Mouse (Mus musculus): ENCODE measurements at regions not wholly inside any gene's neighbourhood (a gene's known extent, or its start where the extent isn't known, plus 50 kb on each side); places are given as distances from the start of the nearest gene placed in this dataset.

- Histone ChIP-seq H3K27me3 (ENCODE audit: control insufficient read depth, insufficient read depth, insufficient read length) (no peaks in the 10 kb centered on the region), H3K36me3 (ENCODE audit: control insufficient read depth, insufficient read depth) (no peaks in the 10 kb centered on the region), H3ac (ENCODE audit: control insufficient read depth, insufficient read length) (no peak overlapping the region), H3K4me3 (no peak overlapping the region), H3K4me2 (ENCODE audit: low read depth) (peak overlapping the region; percentile 37), H3K79me2 (ENCODE audit: control insufficient read depth, insufficient read depth) (no peaks in the 10 kb centered on the region)
- TF ChIP-seq USF1 (IDR thresholded peaks at IDR 0.05; ENCODE audit: low read depth) (no peak), REST (IDR thresholded peaks at IDR 0.05; ENCODE audit: insufficient read depth, insufficient read length) (no peak), E2F4 (IDR thresholded peaks at IDR 0.05; ENCODE audit: insufficient read depth) (no peak), MYOD1 (IDR thresholded peaks at IDR 0.05; ENCODE audit: control insufficient read depth in 1 of 3, insufficient read length in 2 of 3, low read depth in 2 of 3) (peak in 1 of 3 experiments; percentile 44), MAX (IDR thresholded peaks at IDR 0.05; ENCODE audit: low read depth) (no peak)
These were observed 69.2 kb upstream of the Ptch1 start for GRCm38 (mm10) chr13:63642617-63643016.

GRCm38 (mm10) chr13:63643394-63643793 lies 70.0 kb upstream of the Ptch1 start:
- H3K4me3 ChIP-seq = no peak overlapping the region
- no peak overlapping the region for H3K4me2 ChIP-seq (ENCODE audit: low read depth)
- H3ac ChIP-seq (ENCODE audit: control insufficient read depth, insufficient read length) = no peak overlapping the region
- TF ChIP-seq CEBPB (IDR thresholded peaks at IDR 0.05; ENCODE audit: insufficient read depth, poor library complexity, severe bottlenecking) (no peak), POLR2A (IDR thresholded peaks at IDR 0.05; ENCODE audit: insufficient read length, low read depth) (no peak), MYOG (IDR thresholded peaks at IDR 0.05; ENCODE audit: control insufficient read depth in 1 of 3, insufficient read depth in 1 of 3, insufficient read length in 2 of 3, low read depth in 2 of 3) (no peak), MAX (IDR thresholded peaks at IDR 0.05; ENCODE audit: low read depth) (no peak), MYOD1 (IDR thresholded peaks at IDR 0.05; ENCODE audit: control insufficient read depth in 1 of 3, insufficient read length in 2 of 3, low read depth in 2 of 3) (no peak), TCF3 (IDR thresholded peaks at IDR 0.05; ENCODE audit: insufficient read length, low read depth) (no peak), REST (IDR thresholded peaks at IDR 0.05; ENCODE audit: insufficient read depth, insufficient read length) (no peak), SRF (IDR thresholded peaks at IDR 0.05; ENCODE audit: control insufficient read depth, insufficient read length, low read depth) (no peak), E2F4 (IDR thresholded peaks at IDR 0.05; ENCODE audit: insufficient read depth) (no peak), USF1 (IDR thresholded peaks at IDR 0.05; ENCODE audit: low read depth) (no peak)
- H3K36me3 ChIP-seq (ENCODE audit: control insufficient read depth, insufficient read depth) = no peaks in the 10 kb centered on the region
- H3K79me2 ChIP-seq (ENCODE audit: control insufficient read depth, insufficient read depth) = no peaks in the 10 kb centered on the region
- H3K27me3 ChIP-seq (ENCODE audit: control insufficient read depth, insufficient read depth, insufficient read length) = no peaks in the 10 kb centered on the region

- Histone ChIP-seq H3K36me3 (ENCODE audit: control insufficient read depth, insufficient read depth) (no peaks in the 10 kb centered on the region), H3ac (ENCODE audit: control insufficient read depth, insufficient read length) (no peak overlapping the region), H3K4me2 (ENCODE audit: low read depth) (no peak overlapping the region), H3K79me2 (ENCODE audit: control insufficient read depth, insufficient read depth) (no peaks in the 10 kb centered on the region), H3K27me3 (ENCODE audit: control insufficient read depth, insufficient read depth, insufficient read length) (no peaks in the 10 kb centered on the region), H3K4me3 (no peak overlapping the region)
- TF ChIP-seq SRF (IDR thresholded peaks at IDR 0.05; ENCODE audit: control insufficient read depth, insufficient read length, low read depth) (no peak), USF1 (IDR thresholded peaks at IDR 0.05; ENCODE audit: low read depth) (no peak), POLR2A (IDR thresholded peaks at IDR 0.05; ENCODE audit: insufficient read length, low read depth) (no peak), MYOD1 (IDR thresholded peaks at IDR 0.05; ENCODE audit: control insufficient read depth in 1 of 3, insufficient read length in 2 of 3, low read depth in 2 of 3) (no peak), E2F4 (IDR thresholded peaks at IDR 0.05; ENCODE audit: insufficient read depth) (no peak), REST (IDR thresholded peaks at IDR 0.05; ENCODE audit: insufficient read depth, insufficient read length) (no peak), MAX (IDR thresholded peaks at IDR 0.05; ENCODE audit: low read depth) (no peak), CEBPB (IDR thresholded peaks at IDR 0.05; ENCODE audit: insufficient read depth, poor library complexity, severe bottlenecking) (no peak), TCF12 (IDR thresholded peaks at IDR 0.05; ENCODE audit: insufficient read depth, poor library complexity, severe bottlenecking) (no peak), MYOG (IDR thresholded peaks at IDR 0.05; ENCODE audit: control insufficient read depth in 1 of 3, insufficient read depth in 1 of 3, insufficient read length in 2 of 3, low read depth in 2 of 3) (no peak), POLR2AphosphoS2 (IDR thresholded peaks at IDR 0.05; ENCODE audit: insufficient read length, low read depth) (no peak), TCF3 (IDR thresholded peaks at IDR 0.05; ENCODE audit: insufficient read length, low read depth) (no peak)
These were observed 70.9 kb upstream of the Ptch1 start for GRCm38 (mm10) chr13:63644308-63644707.

GRCm38 (mm10) chr13:63649058-63649647 lies 75.8 kb upstream of the Ptch1 start:
- Histone ChIP-seq H3K79me2 (ENCODE audit: control insufficient read depth, insufficient read depth) (no peaks in the 10 kb centered on the region), H3K36me3 (ENCODE audit: control insufficient read depth, insufficient read depth) (no peaks in the 10 kb centered on the region), H3K27me3 (ENCODE audit: control insufficient read depth, insufficient read depth, insufficient read length) (no peaks in the 10 kb centered on the region), H3K4me3 (no peak overlapping the region), H3K4me2 (ENCODE audit: low read depth) (no peak overlapping the region), H3ac (ENCODE audit: control insufficient read depth, insufficient read length) (no peak overlapping the region)
- TF ChIP-seq MYOG (IDR thresholded peaks at IDR 0.05; ENCODE audit: control insufficient read depth in 1 of 3, insufficient read depth in 1 of 3, insufficient read length in 2 of 3, low read depth in 2 of 3) = no peak
- TF ChIP-seq CEBPB (IDR thresholded peaks at IDR 0.05; ENCODE audit: insufficient read depth, poor library complexity, severe bottlenecking) = no peak
- TF ChIP-seq USF1 (IDR thresholded peaks at IDR 0.05; ENCODE audit: low read depth) = no peak
- no peak for TF ChIP-seq E2F4 (IDR thresholded peaks at IDR 0.05; ENCODE audit: insufficient read depth)
- TF ChIP-seq TCF3 (IDR thresholded peaks at IDR 0.05; ENCODE audit: insufficient read length, low read depth) = no peak
- no peak for TF ChIP-seq POLR2AphosphoS2 (IDR thresholded peaks at IDR 0.05; ENCODE audit: insufficient read length, low read depth)
- TF ChIP-seq POLR2A (IDR thresholded peaks at IDR 0.05; ENCODE audit: insufficient read length, low read depth) = no peak
- TF ChIP-seq REST (IDR thresholded peaks at IDR 0.05; ENCODE audit: insufficient read depth, insufficient read length) = no peak
- TF ChIP-seq SRF (IDR thresholded peaks at IDR 0.05; ENCODE audit: control insufficient read depth, insufficient read length, low read depth) = no peak
- TF ChIP-seq MYOD1 (IDR thresholded peaks at IDR 0.05; ENCODE audit: control insufficient read depth in 1 of 3, insufficient read length in 2 of 3, low read depth in 2 of 3) = no peak
- no peak for TF ChIP-seq TCF12 (IDR thresholded peaks at IDR 0.05; ENCODE audit: insufficient read depth, poor library complexity, severe bottlenecking)
- TF ChIP-seq MAX (IDR thresholded peaks at IDR 0.05; ENCODE audit: low read depth) = no peak

GRCm38 (mm10) chr13:63654514-63654913 lies 81.1 kb upstream of the Ptch1 start:
- H3K36me3 ChIP-seq (ENCODE audit: control insufficient read depth, insufficient read depth) = no peaks in the 10 kb centered on the region
- no peak overlapping the region for H3K4me3 ChIP-seq
- no peaks in the 10 kb centered on the region for H3K27me3 ChIP-seq (ENCODE audit: control insufficient read depth, insufficient read depth, insufficient read length)
- H3ac ChIP-seq (ENCODE audit: control insufficient read depth, insufficient read length) = no peak overlapping the region
- TF ChIP-seq POLR2A (IDR thresholded peaks at IDR 0.05; ENCODE audit: insufficient read length, low read depth) = no peak
- TF ChIP-seq USF1 (IDR thresholded peaks at IDR 0.05; ENCODE audit: low read depth) = no peak
- TF ChIP-seq MYOG (IDR thresholded peaks at IDR 0.05; ENCODE audit: control insufficient read depth in 1 of 3, insufficient read depth in 1 of 3, insufficient read length in 2 of 3, low read depth in 2 of 3) = no peak
- peak; percentile 49; the same call in 1 of the 2 replicates for TF ChIP-seq CEBPB (IDR thresholded peaks at IDR 0.05; ENCODE audit: insufficient read depth, poor library complexity, severe bottlenecking)
- TF ChIP-seq REST (IDR thresholded peaks at IDR 0.05; ENCODE audit: insufficient read depth, insufficient read length) = no peak
- H3K4me2 ChIP-seq (ENCODE audit: low read depth) = no peak overlapping the region
- H3K79me2 ChIP-seq (ENCODE audit: control insufficient read depth, insufficient read depth) = no peaks in the 10 kb centered on the region
